Mouse (Mus musculus) liver, embryonic 11.5 days (tissue): ENCODE measurements at regions not wholly inside any gene's neighbourhood (a gene's known extent, or its start where the extent isn't known, plus 50 kb on each side); places are given as distances from the start of the nearest gene placed in this dataset.

Experiments used
- ATAC-seq: fragments of 200-750 bp; cut with Nextera tagmentation; replicated peaks from 2 replicates; pipeline ENCODE4 v1.8.0; 2017; ENCODE audit warnings: moderate number of reproducible peaks, mild to moderate bottlenecking, moderate TSS enrichment, moderate library complexity; ENCODE audit not compliant: low FRiP score
- DNase-seq: peaks from one replicate; pipeline ENCODE4 v3.0.0-alpha.2; 2017; ENCODE audit warnings: low spot score
- H3K27ac ChIP-seq: fragments of 300-500 bp; sonication (generic); 2 replicates; pipeline ENCODE4 v1.5.1; 2014; ENCODE audit warnings: mild to moderate bottlenecking, low read depth, low read length, control low read depth
- H3K27me3 ChIP-seq: fragments of 300-500 bp; sonication (generic); replicated peaks from 2 replicates; pipeline ENCODE4 v1.6.1; 2014; ENCODE audit warnings: low read length, mixed read lengths; ENCODE audit not compliant: control insufficient read depth, insufficient read depth
- H3K36me3 ChIP-seq: fragments of 300-500 bp; sonication (generic); 2 replicates; pipeline ENCODE4 v1.6.1; 2014; ENCODE audit warnings: mild to moderate bottlenecking, low read length, moderate library complexity, mixed read lengths; ENCODE audit not compliant: control insufficient read depth, insufficient read depth
- H3K4me1 ChIP-seq: fragments of 300-500 bp; sonication (generic); replicated peaks from 2 replicates; pipeline ENCODE4 v1.6.1; 2014; ENCODE audit warnings: low read length, mixed read lengths; ENCODE audit not compliant: control insufficient read depth, insufficient read depth
- H3K4me2 ChIP-seq: fragments of 300-500 bp; sonication (generic); 2 replicates; pipeline ENCODE4 v1.6.1; 2014; ENCODE audit warnings: mild to moderate bottlenecking, control low read depth, moderate library complexity
- H3K4me3 ChIP-seq: fragments of 300-500 bp; sonication (generic); 2 replicates; pipeline ENCODE4 v1.5.1; 2014; ENCODE audit warnings: low read depth, low read length, control low read depth
- H3K9ac ChIP-seq: fragments of 300-500 bp; sonication (generic); 2 replicates; pipeline ENCODE4 v1.6.1; 2014; ENCODE audit warnings: low read depth, low read length, control low read depth
- H3K9me3 ChIP-seq: fragments of 300-500 bp; sonication (generic); 2 replicates; pipeline ENCODE4 v1.6.1; 2016; ENCODE audit warnings: low read length, inconsistent platforms, mixed read lengths; ENCODE audit not compliant: control insufficient read depth
- WGBS: fragments of 180-500 bp; shearing (Covaris S2); extraction: QIAGEN DNeasy Blood & Tissue Kit; methylation state at CpG from one replicate; pipeline ENCODE4 v1.1.7; 2014; 5-methylcytosine and 5-hydroxymethylcytosine counted together

- H3K9ac ChIP-seq: no peak overlapping the region
- ATAC-seq (no peak), DNase-seq (no peak)
- H3K36me3 ChIP-seq: no peaks in the 10 kb centered on the region
- H3K27me3 ChIP-seq: no peaks in the 10 kb centered on the region
- WGBS: 21% methylated on average over 1 of the region's 1 CpGs
- H3K9me3 ChIP-seq: no peaks in the 10 kb centered on the region
- H3K27ac ChIP-seq: no peak overlapping the region
- no peaks in the 10 kb centered on the region for H3K4me1 ChIP-seq
- H3K4me2 ChIP-seq: no peak overlapping the region
- no peak overlapping the region for H3K4me3 ChIP-seq
These were observed 584.2 kb upstream of the Nr2f1 start for GRCm38 (mm10) chr13:78783591-78784240.
